Mouse (Mus musculus): ENCODE results near the gene Ercc1. TPM values are rescaled to one million over a fixed set of nuclear protein-coding genes. Genes with fewer than 3 reads are reported as not detected.

The Ercc1 gene
- total RNA-seq, 2 experiments from 2014 or later: 38.3 to 44.7 TPM

Small RNA genes lying within 50 kb of the gene (microRNA-seq; reads per million reads assigned to microRNA genes)
- gene Mir343: 0 to 0.28 reads per million in 2 experiments

Other genes with a start within 250 kb of the Ercc1 start
- under 1 TPM; 0.72 to 0.78 TPM for gene Gm4969, start 226.4 kb upstream of the Ercc1 start, total RNA-seq (2021)
- gene Fbxo46, start 224.9 kb upstream of the Ercc1 start, total RNA-seq (2021): 10 to 100 TPM; 11.0 to 14.0 TPM
- gene Qpctl, start 195.5 kb upstream of the Ercc1 start, total RNA-seq (2021): 10 to 100 TPM; 19.5 to 22.4 TPM
- 10 to 100 TPM; 76.5 to 86.4 TPM for gene Snrpd2, start 195.1 kb upstream of the Ercc1 start, total RNA-seq (2021)
- gene Gipr, start 178.7 kb upstream of the Ercc1 start, total RNA-seq (2021): 1 to 10 TPM in 1 of 2 experiments, under 1 TPM in 1; 0.55 to 1.6 TPM
- 100 to 1,000 TPM; 175 to 197 TPM for gene Eml2, start 168.4 kb upstream of the Ercc1 start, total RNA-seq (2021)
- gene Gpr4, start 132.2 kb upstream of the Ercc1 start, total RNA-seq (2021): 1 to 10 TPM; 4.1 to 4.6 TPM
- 10 to 100 TPM; 37.3 to 39.9 TPM for gene Opa3, start 116.4 kb upstream of the Ercc1 start, total RNA-seq (2021)
- gene Vasp, start 73.0 kb upstream of the Ercc1 start, total RNA-seq (2021): 10 to 100 TPM; 23.2 to 24.2 TPM
- gene Ppm1n, start 64.7 kb upstream of the Ercc1 start, total RNA-seq (2021): under 1 TPM in 1 of 2 experiments, not detected in 1; 0.79 TPM
- gene Rtn2, start 62.2 kb upstream of the Ercc1 start, total RNA-seq (2021): 100 to 1,000 TPM in 1 of 2 experiments, 10 to 100 TPM in 1; 93.0 to 104 TPM
- gene Fosb, start 34.7 kb upstream of the Ercc1 start, total RNA-seq (2021): 1 to 10 TPM; 6.1 to 6.5 TPM
- 10 to 100 TPM; 19.6 to 19.8 TPM for gene Cd3eap, start 14.7 kb downstream of the Ercc1 start, total RNA-seq (2021)
- gene Ppp1r13l, start 15.0 kb downstream of the Ercc1 start, total RNA-seq (2021): 1 to 10 TPM; 4.5 to 6.7 TPM
- 10 to 100 TPM; 28.2 to 34.7 TPM for gene Ercc2, start 37.2 kb downstream of the Ercc1 start, total RNA-seq (2021)
- 1 to 10 TPM; 3.5 to 4.1 TPM for gene Klc3, start 59.3 kb downstream of the Ercc1 start, total RNA-seq (2021)
- not detected for gene Ckm, start 60.0 kb downstream of the Ercc1 start, total RNA-seq (2021)
- gene Mark4, start 114.0 kb downstream of the Ercc1 start, total RNA-seq (2021): 100 to 1,000 TPM; 114 to 119 TPM
- gene Exoc3l2, start 118.6 kb downstream of the Ercc1 start, total RNA-seq (2021): 1 to 10 TPM in 1 of 2 experiments, under 1 TPM in 1; 0.91 to 1.0 TPM
- 1 to 10 TPM; 6.4 to 7.0 TPM for gene Bloc1s3, start 163.6 kb downstream of the Ercc1 start, total RNA-seq (2021)
- 10 to 100 TPM; 23.0 to 24.2 TPM for gene Trappc6a, start 163.6 kb downstream of the Ercc1 start, total RNA-seq (2021)
- under 1 TPM; 0.48 to 0.69 TPM for gene Nkpd1, start 173.1 kb downstream of the Ercc1 start, total RNA-seq (2021)
- 10 to 100 TPM; 88.3 to 91.7 TPM for gene Ppp1r37, start 218.3 kb downstream of the Ercc1 start, total RNA-seq (2021)
- under 1 TPM in 1 of 2 experiments, not detected in 1; 0.53 TPM for gene Zfp296, start 232.5 kb downstream of the Ercc1 start, total RNA-seq (2021)
- gene Gemin7, start 232.8 kb downstream of the Ercc1 start, total RNA-seq (2021): 10 to 100 TPM; 39.8 to 43.3 TPM

All from layer of hippocampus, postnatal 14 days (tissue).